Mouse (Mus musculus) granulocyte monocyte progenitor cell, adult 5-6 weeks (primary cell): Measurements from ENCODE around the gene Tbc1d24. TPM values are rescaled to one million over a fixed set of nuclear protein-coding genes. Genes with fewer than 3 reads are reported as not detected.

Source experiments
- ATAC-seq: replicated peaks from 2 replicates; pipeline ENCODE4 v1.8.0; 2016; ENCODE audit warnings: mild to moderate bottlenecking, moderate TSS enrichment, inconsistent platforms; ENCODE audit not compliant: poor library complexity, severe bottlenecking
- total RNA-seq, 2 experiments: library from RNA; stranded (forward) in 1 of 2; stranded (reverse) in 1 of 2; fragments of 200-712, 200-1000 nt in 1 of 2; fragments of >200 nt in 1 of 2; fragmentation: Nextera tagmentation in 1 of 2; gene quantifications; 2 replicates each; pipeline ENCODE4 v1.2.3; 2014 to 2017

Tbc1d24 gene
- total RNA-seq, 2 experiments from 2014 or later = 4.8 to 12.4 TPM

GRCm38 (mm10) chr17:24193268-24193667 lies 12.1 kb downstream of the Tbc1d24 start:
- 0 out of 2 replicates have a peak, but pooled peaks have one; percentile 17 for ATAC-seq

GRCm38 (mm10) chr17:24192848-24193247 lies 12.5 kb downstream of the Tbc1d24 start:
- peak; percentile 61 for ATAC-seq

GRCm38 (mm10) chr17:24191481-24191880 lies 13.9 kb downstream of the Tbc1d24 start:
- peak; percentile 60 for ATAC-seq

GRCm38 (mm10) chr17:24190934-24191333 lies 14.4 kb downstream of the Tbc1d24 start:
- ATAC-seq = peak; percentile 57

GRCm38 (mm10) chr17:24174259-24174658 lies 31.1 kb downstream of the Tbc1d24 start:
- ATAC-seq = no peak

GRCm38 (mm10) chr17:24173423-24173822 lies 31.9 kb downstream of the Tbc1d24 start:
- no peak for ATAC-seq

GRCm38 (mm10) chr17:24171738-24172137 lies 33.6 kb downstream of the Tbc1d24 start:
- ATAC-seq = peak; percentile 31

GRCm38 (mm10) chr17:24170729-24171128 lies 34.6 kb downstream of the Tbc1d24 start:
- ATAC-seq = peak; percentile 37

- ATAC-seq = no peak
These were observed 35.2 kb downstream of the Tbc1d24 start for GRCm38 (mm10) chr17:24170125-24170524.

- ATAC-seq = peak; percentile 28
These were observed 35.9 kb downstream of the Tbc1d24 start, which contains the start of gene Atp6v0c for GRCm38 (mm10) chr17:24169317-24170065. Gene Atp6v0c, minus strand, starts transcription at chr17:24169702.

GRCm38 (mm10) chr17:24168590-24169277 lies 36.6 kb downstream of the Tbc1d24 start:
- peak; percentile 15 for ATAC-seq

- ATAC-seq = no peak
These were observed 37.4 kb downstream of the Tbc1d24 start for GRCm38 (mm10) chr17:24167891-24168505.

- ATAC-seq = 0 out of 2 replicates have a peak, but pooled peaks have one; percentile 1
These were observed 38.2 kb downstream of the Tbc1d24 start for GRCm38 (mm10) chr17:24167120-24167519.

GRCm38 (mm10) chr17:24164566-24165259 lies 40.6 kb downstream of the Tbc1d24 start:
- peak; percentile 10 for ATAC-seq

- ATAC-seq = peak; percentile 47
These were observed 42.0 kb downstream of the Tbc1d24 start, which contains the start of gene Amdhd2 for GRCm38 (mm10) chr17:24163176-24163962. Gene Amdhd2, minus strand, starts transcription at chr17:24163766.

- peak; percentile 38 for ATAC-seq
These were observed 42.7 kb downstream of the Tbc1d24 start for GRCm38 (mm10) chr17:24162584-24163175.

- ATAC-seq = no peak
These were observed 43.9 kb downstream of the Tbc1d24 start for GRCm38 (mm10) chr17:24161466-24161865.

- ATAC-seq = no peak
These were observed 47.8 kb downstream of the Tbc1d24 start for GRCm38 (mm10) chr17:24157526-24157925.

- no peak for ATAC-seq
These were observed 48.2 kb downstream of the Tbc1d24 start for GRCm38 (mm10) chr17:24157121-24157520.
